Mouse (Mus musculus): ENCODE measurements around the gene Vmn1r84.

Vmn1r84 gene

DNA sequence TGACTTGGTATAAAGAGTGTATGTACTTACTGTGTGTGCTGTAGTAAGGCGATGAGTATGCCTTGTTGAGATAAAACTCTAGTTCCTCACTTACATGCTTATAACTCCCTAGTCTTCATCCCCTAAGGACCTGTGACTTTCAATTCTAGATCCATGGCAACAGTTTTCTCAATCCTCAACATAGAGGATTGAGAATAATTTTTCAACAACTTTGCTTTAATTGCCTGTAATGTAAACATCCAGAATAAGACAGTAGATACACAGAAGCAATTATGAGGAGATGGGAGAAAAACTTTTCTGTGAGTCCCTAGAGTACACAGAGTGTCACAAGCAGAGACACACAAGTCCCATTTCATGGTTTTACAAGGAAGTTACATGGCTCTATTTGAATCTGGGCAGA, at the start of gene Vmn1r84:
Vmn1r84 (minus strand) TSS at position 101 of the 400 bp plus-strand sequence.
- no peak for DNase-seq

DNA sequence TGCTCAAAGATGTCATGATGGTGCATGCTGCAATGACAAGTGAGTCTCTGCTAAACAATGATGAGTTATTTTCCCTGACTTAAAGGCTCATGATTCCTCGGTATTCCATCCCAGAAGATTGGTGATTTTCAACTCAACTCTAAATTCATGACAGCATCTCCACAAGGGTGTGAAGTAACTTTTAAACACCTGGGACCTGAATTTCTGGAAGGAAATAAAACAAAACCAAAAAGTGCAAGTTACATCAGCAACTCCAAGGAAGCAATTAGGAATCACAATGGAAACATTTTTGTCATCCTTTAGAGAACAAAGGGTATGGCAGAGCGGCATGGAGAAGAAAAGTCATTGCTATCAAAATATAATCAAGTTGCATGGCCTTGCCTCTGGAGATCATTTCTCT, 39.7 kb downstream of the Vmn1r84 start, which contains the start of gene Vmn1r83:
Vmn1r83 (minus strand) TSS at position 101 of the 400 bp plus-strand sequence.
- no peak for DNase-seq

All from thymus, postnatal 4 days (tissue).